Comparison of ENCODE assay signal across 25 mouse cellular contexts in the genomic region with DNA sequence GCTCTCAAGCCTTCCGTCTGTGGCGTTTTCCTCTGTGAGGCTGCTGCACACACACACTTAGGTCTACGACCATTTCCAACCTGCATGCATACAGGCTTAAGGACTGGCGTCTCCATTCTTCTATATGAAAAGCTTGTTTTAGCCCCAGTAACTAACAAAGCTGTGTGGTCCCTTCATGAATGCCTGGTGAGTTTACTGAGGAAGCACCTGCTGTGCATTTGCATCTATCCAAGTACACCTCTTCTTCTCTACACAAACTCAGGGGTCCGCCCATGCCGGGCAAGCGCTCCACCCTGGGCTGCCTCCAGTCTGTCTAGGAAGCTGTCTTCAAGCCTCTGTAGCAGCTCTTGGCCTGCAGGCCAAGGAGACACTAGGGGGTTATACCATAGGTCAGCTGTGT. TPM values are rescaled to one million over a fixed set of nuclear protein-coding genes. Genes with fewer than 3 reads are reported as not detected.
"Had no signal": no experiment of that assay in that cellular context is flagged by ENCODE, and none has a peak within 500 bp of the region (broad histone marks: within the 10 kb centered on the region; RNA-seq: fewer than 3 reads in every experiment).

No protein-coding gene starts in this region.

- H3K27ac ChIP-seq: limb, embryonic 12.5 days; limb, embryonic 15.5 days; liver, embryonic 14.5 days; neural tube, embryonic 13.5 days had no signal

- H3K9me3 ChIP-seq: limb, embryonic 12.5 days; limb, embryonic 15.5 days; midbrain, embryonic 12.5 days; neural tube, embryonic 13.5 days had no signal

- DNase-seq: kidney, adult 18-20 months; kidney, adult 9 months; kidney, postnatal 14 days; kidney, postnatal 4 days; left cerebral cortex, postnatal 4 days; liver, postnatal 0 days; lung, embryonic 14.5 days; lung, postnatal 36 days; retina, postnatal 1 day; thymus, postnatal 36 days had no signal

- H3K4me2 ChIP-seq: limb, embryonic 12.5 days; limb, embryonic 15.5 days; liver, embryonic 11.5 days; lung, embryonic 14.5 days; midbrain, embryonic 12.5 days; neural tube, embryonic 13.5 days had no signal

- H3K9ac ChIP-seq: limb, embryonic 12.5 days; limb, embryonic 15.5 days; liver, embryonic 14.5 days; liver, postnatal 0 days; lung, embryonic 14.5 days; midbrain, embryonic 12.5 days; neural tube, embryonic 13.5 days had no signal

- H3K4me3 ChIP-seq: limb, embryonic 12.5 days; limb, embryonic 15.5 days; midbrain, embryonic 12.5 days; myocyte; neural tube, embryonic 13.5 days had no signal

- ATAC-seq: liver, postnatal 0 days; lung, postnatal 0 days; midbrain, embryonic 16.5 days had no signal

- H3K36me3 ChIP-seq: limb, embryonic 12.5 days; limb, embryonic 15.5 days; midbrain, embryonic 12.5 days; neural tube, embryonic 13.5 days had no signal

RNA-seq across cellular contexts. Expression of gene Gm11733, which starts 17.3 kb away (rescaled TPM):
- polyA plus RNA-seq: kidney, embryonic 16.5 days; limb, embryonic 12.5 days; liver, embryonic 11.5 days; liver, embryonic 14.5 days; liver, postnatal 0 days; lung, postnatal 0 days; midbrain, embryonic 12.5 days; midbrain, embryonic 16.5 days; myocyte; neural tube, embryonic 13.5 days; small intestine, adult 2 months; spleen, adult 2 months; stomach, embryonic 16.5 days; testis, adult 2 months; thymus, postnatal 0 days had no signal
